Mouse (Mus musculus): ENCODE results near the gene Grb2.

DNA sequence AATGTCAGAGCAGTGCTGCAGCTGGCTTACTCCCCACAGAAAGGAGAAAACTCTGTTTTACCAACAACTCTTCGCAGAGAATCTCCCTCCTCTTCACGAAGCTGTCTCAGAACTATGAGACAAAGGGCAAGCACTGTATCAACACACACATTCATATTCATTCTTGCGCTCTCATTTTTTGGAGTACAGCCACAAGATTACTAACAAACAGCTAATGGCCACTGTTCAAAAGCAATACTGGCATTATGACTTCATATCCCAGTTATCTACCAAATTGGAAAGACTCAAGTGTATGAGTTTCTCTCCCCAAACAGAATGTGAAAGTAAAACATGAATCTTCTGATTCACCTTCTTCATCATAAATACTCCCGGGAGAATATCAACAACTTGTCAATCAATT is 11.9 kb downstream of the Grb2 start:
- TF ChIP-seq CTCF (IDR thresholded peaks at IDR 0.05) (no peak), EP300 (IDR thresholded peaks at IDR 0.05) (no peak)

All from lung, postnatal 0 days (tissue).